Mouse (Mus musculus) heart, embryonic 10.5 days (tissue): ENCODE measurements around the gene Iqgap1. TPM values are rescaled to one million over a fixed set of nuclear protein-coding genes. Genes with fewer than 3 reads are reported as not detected.
A peak's percentile ranks its signal among the peaks of the same experiment; 100 is the strongest.
"Not testable (repeated sequence)": the region's sequence is repeated elsewhere in the genome, so short reads cannot be mapped to it uniquely, and the experiment has no call there.

Experiments
- DNase-seq: peaks from one replicate; pipeline ENCODE4 v3.0.0-alpha.2; 2017; ENCODE audit warnings: low spot score
- H3K27ac ChIP-seq: fragments of 300-500 bp; sonication (generic); 2 replicates; pipeline ENCODE4 v1.5.1; 2016; ENCODE audit warnings: mild to moderate bottlenecking
- H3K27me3 ChIP-seq: fragments of 300-500 bp; sonication (generic); 2 replicates; pipeline ENCODE4 v1.6.1; 2016; ENCODE audit warnings: mild to moderate bottlenecking; ENCODE audit not compliant: poor library complexity, insufficient read depth, severe bottlenecking
- H3K36me3 ChIP-seq: fragments of 300-500 bp; sonication (generic); 2 replicates; pipeline ENCODE4 v1.6.1; 2016; ENCODE audit warnings: mild to moderate bottlenecking, moderate library complexity
- H3K4me1 ChIP-seq: fragments of 300-500 bp; sonication (generic); 2 replicates; pipeline ENCODE4 v1.6.1; 2016; ENCODE audit warnings: mild to moderate bottlenecking
- H3K4me3 ChIP-seq: fragments of 300-500 bp; sonication (generic); 2 replicates; pipeline ENCODE4 v1.5.1; 2016; ENCODE audit warnings: mild to moderate bottlenecking, moderate library complexity
- H3K9me3 ChIP-seq: fragments of 300-500 bp; sonication (generic); 2 replicates; pipeline ENCODE4 v1.6.1; 2016; ENCODE audit warnings: mild to moderate bottlenecking, moderate library complexity
- WGBS: fragments of 180-500 bp; shearing (Covaris S2); methylation state at CpG from one replicate; pipeline ENCODE4 v1.1.7; 2016; 5-methylcytosine and 5-hydroxymethylcytosine counted together
- polyA plus RNA-seq: library from polyadenylated mRNA; unstranded; fragments of >200 nt; fragmentation: Nextera tagmentation; extraction: Ambion mirVana; gene quantifications from 2 replicates; pipeline ENCODE4 v1.2.1, GENCODE M21; 2016

Iqgap1 gene
- polyA plus RNA-seq, 1 experiment from 2014 or later, result 39.5 TPM

GRCm38 (mm10) chr7:80840241-80840640 is 14.5 kb upstream of the Iqgap1 start:
- no peaks in the 10 kb centered on the region for H3K4me1 ChIP-seq
- no peak for DNase-seq
- no peaks in the 10 kb centered on the region for H3K27me3 ChIP-seq
- no peak overlapping the region for H3K4me3 ChIP-seq
- WGBS, result 58% methylated on average over 1 of the region's 1 CpGs
- H3K9me3 ChIP-seq, result no peaks in the 10 kb centered on the region
- no peaks in the 10 kb centered on the region for H3K36me3 ChIP-seq
- no peak overlapping the region for H3K27ac ChIP-seq

GRCm38 (mm10) chr7:80839755-80840154 is 14.0 kb upstream of the Iqgap1 start:
- no peak overlapping the region for H3K27ac ChIP-seq
- no peaks in the 10 kb centered on the region for H3K36me3 ChIP-seq
- H3K4me1 ChIP-seq, result no peaks in the 10 kb centered on the region
- H3K4me3 ChIP-seq, result no peak overlapping the region
- H3K9me3 ChIP-seq, result no peaks in the 10 kb centered on the region
- no peak for DNase-seq
- H3K27me3 ChIP-seq, result no peaks in the 10 kb centered on the region

- no peak for DNase-seq
- 32% methylated on average over 7 of the region's 7 CpGs for WGBS
- no peaks in the 10 kb centered on the region for H3K27me3 ChIP-seq
- H3K4me1 ChIP-seq, result no peaks in the 10 kb centered on the region
- H3K4me3 ChIP-seq, result no peak overlapping the region
- no peaks in the 10 kb centered on the region for H3K36me3 ChIP-seq
- no peak overlapping the region for H3K27ac ChIP-seq
- no peaks in the 10 kb centered on the region for H3K9me3 ChIP-seq
Measured at GRCm38 (mm10) chr7:80838247-80838646, 12.5 kb upstream of the Iqgap1 start.

- H3K27me3 ChIP-seq, result no peaks in the 10 kb centered on the region
- H3K4me1 ChIP-seq, result peaks cover 3% of the 10 kb centered on the region; the same call in 1 of the 2 replicates
- H3K27ac ChIP-seq, result no peak overlapping the region
- no peak overlapping the region for H3K4me3 ChIP-seq
- H3K9me3 ChIP-seq, result no peaks in the 10 kb centered on the region
- no peak for DNase-seq
- no peaks in the 10 kb centered on the region for H3K36me3 ChIP-seq
- 47% methylated on average over 9 of the region's 9 CpGs for WGBS
Measured at GRCm38 (mm10) chr7:80837736-80838135, 12.0 kb upstream of the Iqgap1 start.

GRCm38 (mm10) chr7:80835984-80836652 is 10.3 kb upstream of the Iqgap1 start:
- Histone ChIP-seq H3K27ac (no peak overlapping the region), H3K4me3 (no peak overlapping the region)

GRCm38 (mm10) chr7:80833651-80834532 is 8.1 kb upstream of the Iqgap1 start:
- no peaks in the 10 kb centered on the region for H3K36me3 ChIP-seq
- peak; percentile 53 for DNase-seq
- WGBS, result 31% methylated on average over 12 of the region's 12 CpGs
- H3K4me1 ChIP-seq, result peaks cover 8% of the 10 kb centered on the region; the same call in 1 of the 2 replicates
- no peaks in the 10 kb centered on the region for H3K27me3 ChIP-seq
- no peak overlapping the region for H3K4me3 ChIP-seq
- no peaks in the 10 kb centered on the region for H3K9me3 ChIP-seq
- H3K27ac ChIP-seq, result no peak overlapping the region

More at GRCm38 (mm10) chr7:80835984-80836652, 10.3 kb upstream of the Iqgap1 start:
- 76% methylated on average over 4 of the region's 4 CpGs for WGBS
- Histone ChIP-seq H3K9me3 (no peaks in the 10 kb centered on the region), H3K4me1 (peaks cover 3% of the 10 kb centered on the region; the same call in 1 of the 2 replicates), H3K27me3 (no peaks in the 10 kb centered on the region), H3K36me3 (no peaks in the 10 kb centered on the region)
- DNase-seq, result no peak

GRCm38 (mm10) chr7:80832996-80833650 is 7.3 kb upstream of the Iqgap1 start:
- WGBS, result 11% methylated on average over 14 of the region's 14 CpGs
- peaks cover 12% of the 10 kb centered on the region; the same call in 1 of the 2 replicates for H3K4me1 ChIP-seq
- not testable (repeated sequence) for H3K9me3 ChIP-seq, H3K27me3 ChIP-seq, H3K36me3 ChIP-seq, H3K27ac ChIP-seq, H3K4me3 ChIP-seq
- peak; percentile 86 for DNase-seq

- Histone ChIP-seq H3K4me1 (peaks cover 12% of the 10 kb centered on the region; the same call in 1 of the 2 replicates), H3K36me3 (no peaks in the 10 kb centered on the region), H3K4me3 (no peak overlapping the region), H3K27me3 (no peaks in the 10 kb centered on the region), H3K9me3 (no peaks in the 10 kb centered on the region), H3K27ac (no peak overlapping the region)
- WGBS, result 45% methylated on average over 4 of the region's 4 CpGs
- DNase-seq, result no peak
Measured at GRCm38 (mm10) chr7:80832191-80832590, 6.4 kb upstream of the Iqgap1 start.

GRCm38 (mm10) chr7:80830193-80830803 is 4.5 kb upstream of the Iqgap1 start:
- no peaks in the 10 kb centered on the region for H3K36me3 ChIP-seq
- no peak overlapping the region for H3K27ac ChIP-seq
- H3K27me3 ChIP-seq, result no peaks in the 10 kb centered on the region
- no peaks in the 10 kb centered on the region for H3K9me3 ChIP-seq
- no peak overlapping the region for H3K4me3 ChIP-seq
- H3K4me1 ChIP-seq, result peaks cover 12% of the 10 kb centered on the region; the same call in 1 of the 2 replicates
- WGBS, result 68% methylated on average over 15 of the region's 15 CpGs
- DNase-seq, result no peak

GRCm38 (mm10) chr7:80828146-80828860 is 2.5 kb upstream of the Iqgap1 start:
- no peaks in the 10 kb centered on the region for H3K9me3 ChIP-seq
- no peak overlapping the region for H3K27ac ChIP-seq
- H3K4me1 ChIP-seq, result peaks cover 12% of the 10 kb centered on the region; the same call in 1 of the 2 replicates
- H3K27me3 ChIP-seq, result no peaks in the 10 kb centered on the region
- no peaks in the 10 kb centered on the region for H3K36me3 ChIP-seq
- no peak overlapping the region for H3K4me3 ChIP-seq
- WGBS, result 77% methylated on average over 18 of the region's 18 CpGs
- no peak for DNase-seq

- Histone ChIP-seq H3K9me3 (no peaks in the 10 kb centered on the region), H3K27ac (no peak overlapping the region), H3K4me3 (no peak overlapping the region), H3K27me3 (no peaks in the 10 kb centered on the region), H3K36me3 (no peaks in the 10 kb centered on the region), H3K4me1 (peaks cover 3% of the 10 kb centered on the region; the same call in 1 of the 2 replicates)
- no peak for DNase-seq
- 63% methylated on average over 11 of the region's 11 CpGs for WGBS
Measured at GRCm38 (mm10) chr7:80823875-80824682, 1.7 kb downstream of the Iqgap1 start.
